Mouse (Mus musculus) heart, postnatal 36 days (tissue): Measurements from ENCODE around the gene Pde10a. TPM values are rescaled to one million over a fixed set of nuclear protein-coding genes. Genes with fewer than 3 reads are reported as not detected.

Experiments used
- DNase-seq, 2 experiments: peaks; one replicate each; pipeline ENCODE4 v3.0.0; 2021 to 2022
- intact Hi-C: fragments of 180-260 bp; cut with DNase I; formaldehyde crosslinking; loops from one replicate; pipeline ENCODE4 v1.15.1; 2025
- total RNA-seq, 2 experiments: library from RNA; stranded (reverse); gene quantifications; 2 replicates each; pipeline ENCODE4 v1.2.3; 2021

Gene Pde10a
- total RNA-seq, 2 experiments from 2014 or later, result 2.7 to 3.5 TPM

GRCm38 (mm10) chr17:8823548-8823947, 298.4 kb downstream of the Pde10a start:
- intact Hi-C loops, result no loop called here
- DNase-seq, result no peak

GRCm38 (mm10) chr17:8827204-8827603, 302.0 kb downstream of the Pde10a start:
- intact Hi-C loops, result no loop called here
- DNase-seq, result no peak

GRCm38 (mm10) chr17:8831001-8831400, 305.8 kb downstream of the Pde10a start:
- no peak for DNase-seq
- intact Hi-C loops, result no loop called here

GRCm38 (mm10) chr17:8836292-8836691, 311.1 kb downstream of the Pde10a start:
- intact Hi-C loops, result no loop called here
- DNase-seq, result no peak

- no peak for DNase-seq
- intact Hi-C loops, result no loop called here
These were observed 313.1 kb downstream of the Pde10a start for GRCm38 (mm10) chr17:8838252-8838651.

GRCm38 (mm10) chr17:8839237-8840011, 314.3 kb downstream of the Pde10a start:
- intact Hi-C loops, result no loop called here
- no peak for DNase-seq

GRCm38 (mm10) chr17:8841094-8841493, 315.9 kb downstream of the Pde10a start:
- no peak for DNase-seq
- intact Hi-C loops, result no loop called here

GRCm38 (mm10) chr17:8841897-8842540, 316.8 kb downstream of the Pde10a start:
- no peak for DNase-seq
- intact Hi-C loops, result no loop called here

- intact Hi-C loops, result no loop called here
- DNase-seq, result no peak
These were observed 317.5 kb downstream of the Pde10a start for GRCm38 (mm10) chr17:8842662-8843061.

GRCm38 (mm10) chr17:8843941-8844340, 318.8 kb downstream of the Pde10a start:
- intact Hi-C loops, result no loop called here
- DNase-seq, result no peak

GRCm38 (mm10) chr17:8846506-8846905, 321.3 kb downstream of the Pde10a start:
- no peak for DNase-seq
- intact Hi-C loops, result no loop called here

GRCm38 (mm10) chr17:8847558-8847957, 322.4 kb downstream of the Pde10a start:
- DNase-seq, result peak; percentile 35 to 40
- intact Hi-C loops, result no loop called here

GRCm38 (mm10) chr17:8851846-8852245, 326.7 kb downstream of the Pde10a start:
- no peak for DNase-seq
- intact Hi-C loops, result no loop called here

GRCm38 (mm10) chr17:8856430-8857371, 331.5 kb downstream of the Pde10a start:
- DNase-seq, result peak; percentile 76 to 81
- intact Hi-C loops, result loop anchor here (5.0 kb wide), 1 partner anchor 44 kb away; no protein-coding TSS in a partner anchor

GRCm38 (mm10) chr17:8858636-8859421, 333.7 kb downstream of the Pde10a start:
- intact Hi-C loops, result loop anchor here (5.0 kb wide), 1 partner anchor 47 kb away; no protein-coding TSS in a partner anchor
- no peak for DNase-seq

GRCm38 (mm10) chr17:8859489-8859888, 334.3 kb downstream of the Pde10a start:
- intact Hi-C loops, result loop anchor here (5.0 kb wide), 1 partner anchor 47 kb away; no protein-coding TSS in a partner anchor
- no peak for DNase-seq

GRCm38 (mm10) chr17:8864638-8865497, 339.7 kb downstream of the Pde10a start:
- intact Hi-C loops, result no loop called here
- DNase-seq, result peak; percentile 32 to 42

GRCm38 (mm10) chr17:8867331-8868237, 342.4 kb downstream of the Pde10a start:
- intact Hi-C loops, result no loop called here
- no peak for DNase-seq
